Mouse (Mus musculus): ENCODE measurements around the gene Ap3s2.

- TF ChIP-seq CTCF (IDR thresholded peaks at IDR 0.05; ENCODE audit: control insufficient read depth, insufficient read depth, low read length) (no peak), POLR2A (IDR thresholded peaks at IDR 0.05; ENCODE audit: borderline replicate concordance, control insufficient read depth, low read depth, low read length) (no peak)
Measured at GRCm38 (mm10) chr7:79883613-79884334, 36.7 kb downstream of the Ap3s2 start.

Data from bone marrow, adult 2 months (tissue).